Mouse (Mus musculus) ES-Bruce4 (cell line): ENCODE data around the gene Gm15557. TPM values are rescaled to one million over a fixed set of nuclear protein-coding genes. Genes with fewer than 3 reads are reported as not detected.

ENCODE experiments used
- H3K27ac ChIP-seq: 2 replicates; pipeline ENCODE4 v1.5.1; 2012; ENCODE audit warnings: low read length, inconsistent platforms; ENCODE audit not compliant: insufficient read depth
- H3K27me3 ChIP-seq: 2 replicates; pipeline ENCODE4 v1.6.1; 2012; ENCODE audit warnings: mild to moderate bottlenecking, low read length, inconsistent platforms; ENCODE audit not compliant: control insufficient read depth, poor library complexity, insufficient read depth, severe bottlenecking
- H3K36me3 ChIP-seq: 2 replicates; pipeline ENCODE4 v1.6.1; 2012; ENCODE audit warnings: inconsistent platforms, mild to moderate bottlenecking, low read length, moderate library complexity; ENCODE audit not compliant: control insufficient read depth, poor library complexity, insufficient read depth, severe bottlenecking
- H3K4me1 ChIP-seq: one replicate; pipeline ENCODE4 v1.8.1; 2011; ENCODE audit warnings: low read length; ENCODE audit not compliant: control insufficient read depth, insufficient read depth
- H3K4me3 ChIP-seq: 2 replicates; pipeline ENCODE4 v1.5.1; 2011; ENCODE audit warnings: low read depth, mild to moderate bottlenecking, low read length
- H3K9ac ChIP-seq: 2 replicates; pipeline ENCODE4 v1.6.1; 2012; ENCODE audit warnings: low read depth, mild to moderate bottlenecking, inconsistent platforms; ENCODE audit not compliant: poor library complexity, severe bottlenecking
- H3K9me3 ChIP-seq: replicated peaks from 2 replicates; pipeline ENCODE4 v1.6.1; 2012; ENCODE audit warnings: mild to moderate bottlenecking, low read length, inconsistent platforms; ENCODE audit not compliant: control insufficient read depth, poor library complexity, insufficient read depth, severe bottlenecking
- CTCF ChIP-seq: IDR thresholded peaks from one replicate; pipeline ENCODE4 v1.8.1; 2011; ENCODE audit warnings: low read depth, low read length
- EP300 ChIP-seq: IDR thresholded peaks from 2 replicates; pipeline ENCODE4 v1.6.1; 2011; ENCODE audit warnings: low read depth, low read length; ENCODE audit not compliant: insufficient read depth
- POLR2A ChIP-seq: IDR thresholded peaks from one replicate; pipeline ENCODE4 v1.8.1; 2011; ENCODE audit warnings: low read length; ENCODE audit not compliant: insufficient read depth
- polyA plus RNA-seq: library from polyadenylated mRNA; stranded (reverse); fragments of >200 nt; gene quantifications from 2 replicates; pipeline ENCODE4 v1.2.4, GENCODE M21; 2011; ENCODE audit warnings: low read depth; ENCODE audit not compliant: missing spikeins, insufficient read depth, insufficient read length

Gene Gm15557
- polyA plus RNA-seq, 1 experiment = not detected

DNA sequence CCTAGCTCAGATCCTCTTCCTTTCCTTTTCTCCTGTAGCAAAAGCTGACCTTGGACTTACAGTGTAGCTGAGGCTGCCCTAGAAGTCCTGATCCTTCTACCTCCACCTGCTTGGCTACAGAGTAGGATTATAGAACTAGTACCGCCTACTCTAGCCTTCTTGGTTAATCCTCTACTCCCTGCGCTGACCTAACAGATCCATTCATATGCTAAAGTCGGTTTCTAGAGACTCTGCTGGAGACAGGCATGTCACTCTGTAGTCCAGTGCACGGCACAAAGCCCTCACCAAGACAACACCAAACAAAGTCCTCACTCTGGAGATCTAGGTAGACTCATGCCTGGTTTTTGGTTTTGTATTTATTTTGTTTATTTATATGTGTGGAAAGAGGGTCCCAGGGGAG is 6.0 kb downstream of the Gm15557 start:
- no peaks in the 10 kb centered on the region for H3K27me3 ChIP-seq
- H3K36me3 ChIP-seq = no peaks in the 10 kb centered on the region
- H3K9ac ChIP-seq = no peak overlapping the region
- H3K9me3 ChIP-seq = no peaks in the 10 kb centered on the region
- TF ChIP-seq EP300 (no peak), POLR2A (no peak), CTCF (no peak)
- H3K4me1 ChIP-seq = peaks cover 1% of the 10 kb centered on the region
- peak overlapping the region; percentile 61 for H3K27ac ChIP-seq
- no peak overlapping the region for H3K4me3 ChIP-seq

DNA sequence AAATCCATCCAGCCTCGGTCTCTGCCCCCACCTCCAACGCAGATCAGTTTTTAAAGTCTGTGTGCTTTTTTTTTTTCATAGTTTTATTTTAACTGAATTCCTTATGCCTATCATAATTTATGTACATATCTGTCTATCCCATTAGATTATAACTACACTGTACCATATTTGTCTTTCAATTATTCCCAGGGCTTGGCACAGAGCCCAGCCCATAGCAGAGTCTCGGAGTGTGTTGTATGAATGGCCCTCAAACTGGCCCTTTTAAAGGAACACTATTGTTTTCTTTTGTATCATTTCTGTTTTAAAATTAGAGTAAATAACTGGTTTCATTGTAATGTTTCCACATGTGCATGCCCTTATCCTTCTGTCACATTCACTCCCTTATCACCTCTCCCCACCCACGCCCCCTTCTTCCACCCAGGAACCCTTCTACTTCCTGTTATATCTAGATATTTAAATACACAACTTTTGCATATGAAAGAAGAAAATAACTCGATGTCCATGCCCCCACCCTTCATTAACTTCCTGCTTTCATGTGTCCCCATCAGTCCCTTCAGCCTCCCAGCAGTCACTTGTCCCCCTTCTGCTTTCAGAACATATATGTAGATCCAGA is 7.0 kb downstream of the Gm15557 start:
- Histone ChIP-seq H3K4me3 (no peak overlapping the region), H3K4me1 (peaks cover 1% of the 10 kb centered on the region), H3K36me3 (no peaks in the 10 kb centered on the region), H3K9me3 (no peaks in the 10 kb centered on the region), H3K27ac (no peak overlapping the region), H3K27me3 (no peaks in the 10 kb centered on the region), H3K9ac (no peak overlapping the region)
- TF ChIP-seq CTCF (no peak), EP300 (no peak)

DNA sequence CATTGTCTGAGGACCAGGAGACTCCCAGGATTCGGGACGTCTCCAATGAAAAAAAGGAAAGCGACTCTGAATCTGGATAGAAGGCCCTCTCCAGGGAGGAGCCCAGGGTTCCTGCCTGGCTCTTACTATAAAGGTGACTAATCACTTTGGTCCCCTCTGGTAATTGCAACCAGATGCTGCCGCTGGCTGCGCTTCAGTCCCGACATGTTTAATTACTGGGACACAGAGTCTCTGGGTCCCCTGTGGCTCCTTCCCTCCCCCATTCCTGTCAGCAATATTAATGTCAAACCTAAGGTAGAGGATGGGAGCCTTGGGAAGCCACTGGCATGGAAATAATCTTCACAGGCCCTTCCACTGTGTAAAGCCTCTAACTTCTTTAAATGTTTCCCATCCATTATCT is 8.8 kb downstream of the Gm15557 start:
- no peak for TF ChIP-seq EP300
- TF ChIP-seq CTCF = no peak
- no peak for TF ChIP-seq POLR2A
- H3K36me3 ChIP-seq = no peaks in the 10 kb centered on the region
- H3K4me1 ChIP-seq = no peaks in the 10 kb centered on the region
- H3K9ac ChIP-seq = no peak overlapping the region
- H3K9me3 ChIP-seq = no peaks in the 10 kb centered on the region
- H3K27ac ChIP-seq = no peak overlapping the region
- H3K27me3 ChIP-seq = no peaks in the 10 kb centered on the region
- no peak overlapping the region for H3K4me3 ChIP-seq

DNA sequence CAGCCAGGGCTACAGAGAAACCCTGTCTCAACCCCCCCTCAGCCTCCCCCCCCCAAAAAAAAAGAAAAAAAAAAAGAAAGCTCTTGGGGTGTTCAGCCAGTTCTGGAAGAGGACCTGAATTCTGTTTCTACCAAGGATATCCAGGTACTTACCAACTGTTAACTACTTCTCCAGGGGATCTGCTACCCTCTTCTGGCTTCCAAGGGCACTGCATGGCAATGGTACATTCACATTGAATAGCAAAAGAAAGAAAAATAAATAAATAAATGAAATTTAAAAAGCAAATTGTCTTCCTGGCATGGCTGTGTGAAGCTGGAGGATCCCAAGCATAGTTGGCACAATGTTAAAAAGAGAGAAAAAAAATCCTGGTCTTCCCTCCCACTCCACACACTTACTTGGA is 11.5 kb downstream of the Gm15557 start:
- Histone ChIP-seq H3K9ac (no peak overlapping the region), H3K9me3 (no peaks in the 10 kb centered on the region), H3K27ac (no peak overlapping the region), H3K4me1 (no peaks in the 10 kb centered on the region), H3K36me3 (no peaks in the 10 kb centered on the region), H3K27me3 (no peaks in the 10 kb centered on the region), H3K4me3 (no peak overlapping the region)
- TF ChIP-seq POLR2A = no peak
- no peak for TF ChIP-seq CTCF
- TF ChIP-seq EP300 = no peak

DNA sequence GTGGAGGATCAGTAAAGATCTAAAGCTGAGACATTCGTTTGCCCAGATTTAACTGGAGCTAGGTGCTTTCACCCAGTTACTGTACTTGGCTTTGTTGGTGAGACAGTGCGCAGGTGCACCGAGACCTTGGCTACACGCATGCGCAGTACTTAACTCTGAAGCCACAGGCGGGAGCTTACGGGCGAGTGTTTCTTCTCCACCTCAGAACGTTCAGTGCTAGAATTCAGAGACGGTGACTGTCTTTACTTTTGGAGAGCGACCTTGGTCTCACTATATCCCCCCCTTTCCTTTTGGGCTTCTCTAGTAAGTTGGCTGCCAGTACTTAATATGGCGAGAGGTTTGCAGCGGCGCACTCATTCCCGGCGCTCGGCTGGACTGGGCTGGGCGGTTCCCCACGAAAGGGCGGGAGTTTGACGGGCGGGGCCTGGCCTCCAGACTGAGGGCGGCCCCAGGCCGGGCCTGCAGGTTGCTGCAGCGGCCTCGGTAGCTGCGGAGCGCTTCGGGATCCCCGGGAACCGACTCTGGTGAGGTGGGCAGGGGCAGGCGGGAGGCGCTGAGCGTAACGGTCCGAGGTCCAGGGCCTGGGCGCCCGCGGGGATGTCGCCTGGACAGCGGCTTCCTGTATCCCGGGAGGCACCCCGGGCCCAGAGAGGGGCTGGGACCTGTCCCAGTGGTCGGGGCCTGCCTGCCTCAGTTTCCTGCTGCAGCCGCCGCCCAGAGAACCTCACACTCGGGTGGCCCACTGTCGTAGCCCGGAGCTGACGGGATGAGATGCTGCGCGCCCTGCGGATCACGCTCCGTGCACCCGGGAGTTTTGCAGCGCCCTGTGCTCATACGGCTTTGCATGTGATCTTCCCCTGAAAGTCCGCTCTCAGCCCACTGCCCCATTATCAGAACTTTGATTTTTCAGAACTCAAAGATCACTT is 15.9 kb downstream of the Gm15557 start, which contains the start of gene Cep250:
Gene Cep250 (plus strand): TSS at position 325 of the 926 bp plus-strand sequence.
- H3K9me3 ChIP-seq = no peaks in the 10 kb centered on the region
- peak within 1 kb of the TSS; percentile 88 for H3K27ac ChIP-seq
- H3K36me3 ChIP-seq = no peaks in the 10 kb centered on the region; the same call in 1 of the 2 replicates
- H3K4me3 ChIP-seq = peak within 1 kb of the TSS; percentile 98
- peaks cover 1% of the 10 kb centered on the region for H3K4me1 ChIP-seq
- peak within 1 kb of the TSS; percentile 97 for H3K9ac ChIP-seq
- no peak for TF ChIP-seq CTCF
- peak; percentile 81 for TF ChIP-seq POLR2A
- no peaks in the 10 kb centered on the region for H3K27me3 ChIP-seq

DNA sequence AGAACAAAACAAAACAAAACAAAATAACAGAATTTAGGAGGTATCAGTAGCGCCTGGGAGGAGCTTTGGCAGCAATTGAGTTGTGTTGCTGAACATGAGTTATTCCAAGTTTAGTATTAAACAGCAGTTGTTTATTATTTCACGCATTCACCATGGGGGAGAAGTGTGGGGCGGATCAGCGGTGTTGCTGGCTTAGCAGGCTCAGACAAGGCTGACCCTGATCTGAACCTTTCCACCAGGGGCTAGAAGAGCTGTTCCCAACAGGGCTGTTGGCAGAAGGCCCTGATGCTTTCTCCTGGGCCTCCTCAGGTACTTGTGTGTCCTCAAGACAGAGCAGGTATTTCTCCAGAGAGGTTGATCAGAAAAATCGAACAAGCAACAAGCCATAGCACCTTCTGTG is 19.5 kb downstream of the Gm15557 start:
- peaks cover 10% of the 10 kb centered on the region for H3K36me3 ChIP-seq
- TF ChIP-seq CTCF = no peak
- no peak overlapping the region for H3K4me3 ChIP-seq
- peaks cover 1% of the 10 kb centered on the region for H3K4me1 ChIP-seq
- no peaks in the 10 kb centered on the region for H3K9me3 ChIP-seq
- H3K27me3 ChIP-seq = no peaks in the 10 kb centered on the region
- H3K27ac ChIP-seq = no peak overlapping the region
- H3K9ac ChIP-seq = no peak overlapping the region
